Mouse (Mus musculus) left cerebral cortex, postnatal 14 days (tissue): Measurements from ENCODE around the gene Adamts13. TPM values are rescaled to one million over a fixed set of nuclear protein-coding genes. Genes with fewer than 3 reads are reported as not detected.

Experiments used
- total RNA-seq, 2 experiments: library from RNA; stranded (reverse); gene quantifications; 2 replicates each; pipeline ENCODE4 v1.2.3; 2021

The Adamts13 gene
- total RNA-seq, 2 experiments from 2014 or later = 2.0 to 2.7 TPM

Other genes with a start within 250 kb of the Adamts13 start
- not detected for gene Abo, start 108.4 kb upstream of the Adamts13 start, total RNA-seq
- 10 to 100 TPM; 26.4 to 27.5 TPM for gene Surf6, start 70.5 kb upstream of the Adamts13 start, total RNA-seq
- 10 to 100 TPM; 45.2 to 46.5 TPM for gene Med22, start 62.7 kb upstream of the Adamts13 start, total RNA-seq
- gene Rpl7a, start 62.7 kb upstream of the Adamts13 start, total RNA-seq = 100 to 1,000 TPM; 255 to 280 TPM
- 10 to 100 TPM; 30.8 to 38.9 TPM for gene Surf2, start 57.0 kb upstream of the Adamts13 start, total RNA-seq
- gene Surf1, start 56.9 kb upstream of the Adamts13 start, total RNA-seq = 10 to 100 TPM; 82.5 to 87.3 TPM
- gene Surf4, start 39.5 kb upstream of the Adamts13 start, total RNA-seq = 10 to 100 TPM; 59.8 to 60.8 TPM
- under 1 TPM; 0.15 TPM for gene Stkld1, start 39.4 kb upstream of the Adamts13 start, total RNA-seq
- 10 to 100 TPM; 49.8 to 58.4 TPM for gene Rexo4, start 9.0 kb upstream of the Adamts13 start, total RNA-seq
- gene Cacfd1, start 36.5 kb downstream of the Adamts13 start, total RNA-seq = 10 to 100 TPM; 50.4 to 51.0 TPM
- gene Slc2a6, start 54.6 kb downstream of the Adamts13 start, total RNA-seq = 10 to 100 TPM; 44.8 to 49.1 TPM
- gene Mymk, start 98.8 kb downstream of the Adamts13 start, total RNA-seq = 1 to 10 TPM in 1 of 2 experiments, under 1 TPM in 1; 0.92 to 1.1 TPM
- 10 to 100 TPM; 27.4 to 29.3 TPM for gene Adamtsl2, start 106.0 kb downstream of the Adamts13 start, total RNA-seq
- 100 to 1,000 TPM; 142 to 143 TPM for gene Fam163b, start 169.1 kb downstream of the Adamts13 start, total RNA-seq
- 1 to 10 TPM; 1.3 to 1.8 TPM for gene Dbh, start 191.8 kb downstream of the Adamts13 start, total RNA-seq